Mouse (Mus musculus): ENCODE measurements around the gene Ergic1.
A peak's percentile ranks its signal among the peaks of the same experiment; 100 is the strongest.

Ergic1 gene

GRCm38 (mm10) chr17:26699819-26700616 lies 138.7 kb downstream of the Ergic1 start:
- DNase-seq (ENCODE audit: low read depth, low spot score): no peak

- no peak for DNase-seq (ENCODE audit: low read depth, low spot score)
Measured at GRCm38 (mm10) chr17:26701565-26701964, 140.3 kb downstream of the Ergic1 start.

GRCm38 (mm10) chr17:26702621-26703020 lies 141.3 kb downstream of the Ergic1 start:
- DNase-seq (ENCODE audit: low read depth, low spot score): no peak

- DNase-seq (ENCODE audit: low read depth, low spot score): peak; percentile 11
Measured at GRCm38 (mm10) chr17:26703671-26704070, 142.4 kb downstream of the Ergic1 start.

- DNase-seq (ENCODE audit: low read depth, low spot score): no peak
Measured at GRCm38 (mm10) chr17:26705463-26706359, 144.4 kb downstream of the Ergic1 start.

All from A20 (cell line).